Mouse (Mus musculus): Measurements from ENCODE around the gene Krt20. TPM values are rescaled to one million over a fixed set of nuclear protein-coding genes. Genes with fewer than 3 reads are reported as not detected.

The Krt20 gene
- polyA plus RNA-seq, 1 experiment from 2014 or later = 2.5 TPM

DNA sequence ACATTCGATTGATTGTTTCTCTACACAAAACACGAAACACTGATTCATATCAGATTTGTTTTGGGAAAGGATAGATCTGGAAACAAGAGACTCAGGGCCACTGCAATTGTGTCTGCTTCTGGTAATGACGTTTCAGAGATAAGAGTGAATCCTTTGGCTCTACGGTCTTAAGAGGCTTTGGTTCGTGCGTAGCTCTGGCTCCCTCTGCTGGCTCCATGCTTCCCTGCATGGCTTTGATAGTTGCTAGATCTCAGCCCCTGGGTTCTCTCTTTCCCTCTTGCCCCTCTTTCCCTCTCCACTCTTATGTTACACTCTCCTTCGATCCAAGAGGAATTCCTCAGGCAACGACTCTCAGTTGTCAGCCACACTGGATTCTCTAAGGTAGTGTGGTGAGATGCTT is 25.2 kb upstream of the Krt20 start:
- no peak overlapping the region for H3K27ac ChIP-seq (ENCODE audit: low read length)
- 11% methylated on average over 8 of the region's 8 CpGs for WGBS

DNA sequence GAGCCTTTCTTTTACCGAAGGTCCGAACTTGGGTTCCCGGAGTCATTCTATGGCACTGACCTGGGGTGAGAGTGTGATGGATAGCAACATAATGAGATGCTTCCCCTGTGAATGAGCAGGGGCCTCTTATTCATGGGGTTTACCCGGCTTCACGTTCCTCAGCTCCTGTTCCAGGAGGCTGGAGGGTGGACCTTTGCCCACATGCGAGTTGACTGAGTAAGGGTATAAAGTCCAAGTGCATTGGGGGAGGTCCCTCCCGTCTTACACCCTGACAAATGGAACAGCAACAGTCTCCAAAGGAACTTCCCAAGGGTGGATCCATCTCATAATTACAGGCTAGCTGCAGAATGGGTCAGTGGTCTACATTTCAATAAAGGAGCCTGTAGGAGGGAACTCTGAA is 23.8 kb upstream of the Krt20 start:
- no peak for ATAC-seq (replicated peaks; ENCODE audit: extremely low read depth, insufficient read depth, low FRiP score)
- H3K27me3 ChIP-seq (ENCODE audit: control insufficient read depth, insufficient read depth, low read length) = peaks cover 4% of the 10 kb centered on the region; the same call in 1 of the 2 replicates
- WGBS = 64% methylated on average over 7 of the region's 7 CpGs

More for the DNA sequence above, 25.2 kb upstream of the Krt20 start:
- peaks cover 4% of the 10 kb centered on the region; the same call in 1 of the 2 replicates for H3K27me3 ChIP-seq (ENCODE audit: control insufficient read depth, insufficient read depth, low read length)
- no peaks in the 10 kb centered on the region for H3K4me1 ChIP-seq (ENCODE audit: control insufficient read depth, insufficient read depth, low read length)
- no peaks in the 10 kb centered on the region for H3K36me3 ChIP-seq (ENCODE audit: control insufficient read depth, insufficient read depth)
- ATAC-seq (replicated peaks; ENCODE audit: extremely low read depth, insufficient read depth, low FRiP score) = no peak
- no peak overlapping the region for H3K9ac ChIP-seq (ENCODE audit: low read length)
- no peaks in the 10 kb centered on the region for H3K9me3 ChIP-seq (replicated peaks; ENCODE audit: control insufficient read depth, low read length)
- H3K4me2 ChIP-seq (ENCODE audit: low read depth, low read length) = no peak overlapping the region
- no peak overlapping the region for H3K4me3 ChIP-seq (ENCODE audit: low read length)

DNA sequence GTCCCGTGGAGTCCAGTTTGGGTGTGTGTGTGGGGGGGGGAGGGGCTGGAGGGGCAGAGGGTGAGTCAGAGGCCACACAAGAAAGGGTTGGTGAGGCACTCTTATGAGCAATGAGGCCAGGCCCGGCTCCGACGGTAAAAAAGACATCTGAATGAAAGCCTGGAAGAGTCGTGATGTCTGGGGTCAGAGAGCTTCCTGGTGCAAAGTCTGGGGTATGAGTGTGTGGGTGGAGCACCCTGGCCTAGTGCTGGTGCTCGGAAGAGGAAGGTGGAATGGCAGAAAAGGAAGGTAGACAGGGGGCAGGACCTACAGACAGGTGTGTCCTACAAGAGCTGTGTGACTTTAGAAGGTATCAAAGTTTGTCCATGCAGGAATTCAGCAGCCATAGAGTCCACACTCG is 20.9 kb upstream of the Krt20 start:
- Histone ChIP-seq H3K36me3 (ENCODE audit: control insufficient read depth, insufficient read depth) (no peaks in the 10 kb centered on the region), H3K4me2 (ENCODE audit: low read depth, low read length) (no peak overlapping the region), H3K27ac (ENCODE audit: low read length) (no peak overlapping the region), H3K4me1 (ENCODE audit: control insufficient read depth, insufficient read depth, low read length) (no peaks in the 10 kb centered on the region), H3K9ac (ENCODE audit: low read length) (no peak overlapping the region), H3K4me3 (ENCODE audit: low read length) (no peak overlapping the region), H3K9me3 (replicated peaks; ENCODE audit: control insufficient read depth, low read length) (no peaks in the 10 kb centered on the region), H3K27me3 (ENCODE audit: control insufficient read depth, insufficient read depth, low read length) (peaks cover 4% of the 10 kb centered on the region; the same call in 1 of the 2 replicates)
- no peak for ATAC-seq (replicated peaks; ENCODE audit: extremely low read depth, insufficient read depth, low FRiP score)
- 57% methylated on average over 7 of the region's 7 CpGs for WGBS

More for the DNA sequence above, 23.8 kb upstream of the Krt20 start:
- no peak overlapping the region for H3K9ac ChIP-seq (ENCODE audit: low read length)
- no peaks in the 10 kb centered on the region for H3K36me3 ChIP-seq (ENCODE audit: control insufficient read depth, insufficient read depth)
- no peak overlapping the region for H3K4me3 ChIP-seq (ENCODE audit: low read length)
- H3K27ac ChIP-seq (ENCODE audit: low read length) = no peak overlapping the region
- H3K4me2 ChIP-seq (ENCODE audit: low read depth, low read length) = no peak overlapping the region
- H3K9me3 ChIP-seq (replicated peaks; ENCODE audit: control insufficient read depth, low read length) = no peaks in the 10 kb centered on the region
- no peaks in the 10 kb centered on the region for H3K4me1 ChIP-seq (ENCODE audit: control insufficient read depth, insufficient read depth, low read length)

DNA sequence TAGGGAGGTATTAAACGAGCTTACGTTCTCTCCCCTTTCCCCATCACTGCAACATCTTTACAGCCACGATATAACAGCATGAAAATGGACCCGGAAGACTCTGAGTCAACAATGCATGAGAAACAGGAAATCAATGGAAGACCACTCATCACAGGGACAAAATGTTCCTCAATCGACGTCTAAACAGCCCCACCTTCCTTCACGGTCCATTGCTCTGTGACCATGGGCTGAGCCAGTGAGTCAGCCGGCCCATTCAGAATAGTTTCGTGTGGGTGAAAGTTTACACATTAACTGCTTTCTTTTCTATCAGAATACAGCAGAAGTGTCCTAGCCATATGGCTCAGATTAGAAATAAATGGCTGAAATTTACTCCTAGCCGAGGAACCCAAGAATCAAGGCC is 16.8 kb upstream of the Krt20 start:
- no peak for ATAC-seq (replicated peaks; ENCODE audit: extremely low read depth, insufficient read depth, low FRiP score)

DNA sequence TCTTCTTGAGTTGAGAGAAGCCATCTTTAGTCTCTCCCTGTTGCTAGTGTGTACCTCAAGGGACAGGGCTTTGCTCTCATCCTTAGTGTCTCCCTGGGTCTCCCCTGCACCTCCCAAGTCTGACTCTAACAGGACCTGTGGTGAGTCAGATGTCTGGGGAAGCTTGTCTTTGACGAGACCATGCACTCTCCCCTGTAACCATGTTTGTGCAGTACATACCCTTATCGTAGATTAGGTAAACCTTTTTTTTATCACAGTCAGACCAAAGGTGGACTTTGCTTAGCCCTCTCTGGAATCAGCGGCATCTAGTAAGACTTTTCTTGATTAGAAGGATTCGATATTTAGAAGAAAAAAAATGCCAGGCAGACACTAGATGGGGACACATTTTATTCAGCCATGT is 16.1 kb upstream of the Krt20 start:
- no peaks in the 10 kb centered on the region for H3K9me3 ChIP-seq (replicated peaks; ENCODE audit: control insufficient read depth, low read length)
- no peak overlapping the region for H3K27ac ChIP-seq (ENCODE audit: low read length)
- no peak for ATAC-seq (replicated peaks; ENCODE audit: extremely low read depth, insufficient read depth, low FRiP score)
- no peaks in the 10 kb centered on the region for H3K36me3 ChIP-seq (ENCODE audit: control insufficient read depth, insufficient read depth)
- WGBS = 69% methylated on average over 4 of the region's 4 CpGs
- no peak overlapping the region for H3K4me2 ChIP-seq (ENCODE audit: low read depth, low read length)
- no peak overlapping the region for H3K9ac ChIP-seq (ENCODE audit: low read length)
- H3K4me3 ChIP-seq (ENCODE audit: low read length) = no peak overlapping the region
- H3K4me1 ChIP-seq (ENCODE audit: control insufficient read depth, insufficient read depth, low read length) = no peaks in the 10 kb centered on the region
- H3K27me3 ChIP-seq (ENCODE audit: control insufficient read depth, insufficient read depth, low read length) = no peaks in the 10 kb centered on the region

More for the DNA sequence above, 16.8 kb upstream of the Krt20 start:
- WGBS = 78% methylated on average over 10 of the region's 10 CpGs
- Histone ChIP-seq H3K27me3 (ENCODE audit: control insufficient read depth, insufficient read depth, low read length) (no peaks in the 10 kb centered on the region), H3K4me3 (ENCODE audit: low read length) (no peak overlapping the region), H3K27ac (ENCODE audit: low read length) (no peak overlapping the region), H3K36me3 (ENCODE audit: control insufficient read depth, insufficient read depth) (no peaks in the 10 kb centered on the region), H3K4me2 (ENCODE audit: low read depth, low read length) (no peak overlapping the region), H3K9me3 (replicated peaks; ENCODE audit: control insufficient read depth, low read length) (no peaks in the 10 kb centered on the region), H3K9ac (ENCODE audit: low read length) (no peak overlapping the region), H3K4me1 (ENCODE audit: control insufficient read depth, insufficient read depth, low read length) (no peaks in the 10 kb centered on the region)

DNA sequence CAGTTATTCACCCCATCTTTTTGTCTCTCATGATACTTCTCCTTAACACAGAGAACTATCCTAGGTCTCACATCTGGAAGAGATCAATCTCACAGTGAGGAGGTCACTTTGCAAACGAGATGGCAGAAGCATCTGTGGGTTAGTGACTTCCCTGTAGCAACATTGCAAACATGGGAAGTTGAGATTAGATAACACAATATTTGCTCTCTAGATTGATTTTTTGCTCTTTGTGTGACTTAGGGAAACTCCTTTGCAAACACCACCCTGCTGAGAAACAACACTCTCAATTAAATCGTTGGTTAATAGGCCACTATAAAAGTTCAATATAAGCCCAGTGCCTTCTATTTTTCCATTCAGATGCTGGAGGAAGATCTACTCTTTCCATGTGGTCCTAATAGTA is 10.8 kb upstream of the Krt20 start:
- no peak for ATAC-seq (replicated peaks; ENCODE audit: extremely low read depth, insufficient read depth, low FRiP score)
- H3K4me3 ChIP-seq (ENCODE audit: low read length) = no peak overlapping the region
- H3K9me3 ChIP-seq (replicated peaks; ENCODE audit: control insufficient read depth, low read length) = no peaks in the 10 kb centered on the region
- H3K27ac ChIP-seq (ENCODE audit: low read length) = no peak overlapping the region
- WGBS = 40% methylated on average over 2 of the region's 2 CpGs
- H3K27me3 ChIP-seq (ENCODE audit: control insufficient read depth, insufficient read depth, low read length) = no peaks in the 10 kb centered on the region
- no peaks in the 10 kb centered on the region for H3K36me3 ChIP-seq (ENCODE audit: control insufficient read depth, insufficient read depth)
- no peak overlapping the region for H3K4me2 ChIP-seq (ENCODE audit: low read depth, low read length)
- no peak overlapping the region for H3K9ac ChIP-seq (ENCODE audit: low read length)
- no peaks in the 10 kb centered on the region for H3K4me1 ChIP-seq (ENCODE audit: control insufficient read depth, insufficient read depth, low read length)

DNA sequence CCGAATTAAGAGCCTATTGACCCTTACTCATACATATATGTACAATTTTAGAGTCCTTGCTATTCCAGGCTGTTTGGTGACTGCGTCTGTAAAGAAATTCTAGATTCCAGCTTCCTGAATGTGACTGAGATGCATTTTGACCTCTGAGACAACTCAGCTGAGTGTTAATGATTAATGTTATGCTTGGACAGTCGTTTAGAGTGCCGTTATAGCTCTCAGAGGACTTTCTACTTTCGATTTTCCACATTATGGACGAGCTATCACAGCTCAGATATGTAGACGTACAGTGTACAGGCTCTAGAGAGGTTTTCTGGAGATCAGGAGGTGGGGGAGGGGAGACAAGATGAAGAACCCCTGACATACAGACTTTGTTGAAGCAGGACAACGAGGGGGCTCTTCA is 3.3 kb upstream of the Krt20 start:
- WGBS = 52% methylated on average over 8 of the region's 8 CpGs
- no peak for ATAC-seq (replicated peaks; ENCODE audit: extremely low read depth, insufficient read depth, low FRiP score)
- H3K27me3 ChIP-seq (ENCODE audit: control insufficient read depth, insufficient read depth, low read length) = no peaks in the 10 kb centered on the region
- H3K27ac ChIP-seq (ENCODE audit: low read length) = no peak overlapping the region
- no peak overlapping the region for H3K4me2 ChIP-seq (ENCODE audit: low read depth, low read length)
- H3K36me3 ChIP-seq (ENCODE audit: control insufficient read depth, insufficient read depth) = no peaks in the 10 kb centered on the region
- H3K4me1 ChIP-seq (ENCODE audit: control insufficient read depth, insufficient read depth, low read length) = peaks cover 4% of the 10 kb centered on the region; the same call in 1 of the 2 replicates
- no peak overlapping the region for H3K4me3 ChIP-seq (ENCODE audit: low read length)
- H3K9ac ChIP-seq (ENCODE audit: low read length) = no peak overlapping the region
- no peaks in the 10 kb centered on the region for H3K9me3 ChIP-seq (replicated peaks; ENCODE audit: control insufficient read depth, low read length)

DNA sequence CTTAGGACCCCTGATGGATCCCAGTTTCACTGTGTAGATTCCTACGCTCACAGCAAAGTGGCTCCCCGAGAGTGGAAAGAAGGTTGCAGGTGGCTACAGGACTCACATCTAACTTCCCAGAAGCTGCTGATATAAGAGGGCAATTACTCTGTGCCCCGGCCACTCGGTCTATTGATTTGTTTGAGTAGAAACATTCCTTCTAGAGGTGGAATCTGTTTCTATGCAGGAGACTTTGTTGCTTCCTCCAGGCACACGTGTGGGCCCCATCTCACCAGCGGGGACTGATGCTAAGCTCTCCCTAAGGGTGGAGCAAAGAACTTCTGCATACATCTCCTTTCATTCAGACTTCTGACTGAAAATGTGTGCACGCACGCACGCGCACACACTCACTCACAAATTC is 1.5 kb upstream of the Krt20 start:
- H3K27me3 ChIP-seq (ENCODE audit: control insufficient read depth, insufficient read depth, low read length) = no peaks in the 10 kb centered on the region
- H3K9me3 ChIP-seq (replicated peaks; ENCODE audit: control insufficient read depth, low read length) = no peaks in the 10 kb centered on the region
- ATAC-seq (replicated peaks; ENCODE audit: extremely low read depth, insufficient read depth, low FRiP score) = no peak
- no peak overlapping the region for H3K4me2 ChIP-seq (ENCODE audit: low read depth, low read length)
- no peak overlapping the region for H3K4me3 ChIP-seq (ENCODE audit: low read length)
- no peak overlapping the region for H3K9ac ChIP-seq (ENCODE audit: low read length)
- peaks cover 4% of the 10 kb centered on the region; the same call in 1 of the 2 replicates for H3K4me1 ChIP-seq (ENCODE audit: control insufficient read depth, insufficient read depth, low read length)
- 66% methylated on average over 10 of the region's 10 CpGs for WGBS
- no peak overlapping the region for H3K27ac ChIP-seq (ENCODE audit: low read length)
- no peaks in the 10 kb centered on the region for H3K36me3 ChIP-seq (ENCODE audit: control insufficient read depth, insufficient read depth)

DNA sequence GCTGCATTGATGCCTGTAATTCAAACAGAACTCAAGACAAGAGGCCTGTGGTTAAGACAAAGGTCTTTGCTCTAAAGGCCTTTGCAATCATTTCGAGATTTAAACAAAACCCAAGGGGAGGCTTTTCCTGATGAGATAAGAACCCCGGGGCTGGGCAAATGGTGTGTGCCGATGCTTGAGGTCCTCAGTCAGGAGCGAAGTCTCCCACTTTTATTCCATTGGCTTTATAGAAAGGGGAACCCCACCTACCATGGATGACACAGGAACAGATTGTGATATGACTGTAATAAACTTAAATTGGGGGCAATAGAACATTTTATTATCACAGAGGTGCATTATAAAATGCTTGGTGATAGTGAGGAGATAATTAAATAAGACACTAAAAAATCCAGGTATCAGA is 1.3 kb downstream of the Krt20 start:
- Histone ChIP-seq H3K36me3 (ENCODE audit: control insufficient read depth, insufficient read depth) (no peaks in the 10 kb centered on the region), H3K4me2 (ENCODE audit: low read depth, low read length) (no peak overlapping the region), H3K9ac (ENCODE audit: low read length) (no peak overlapping the region), H3K9me3 (replicated peaks; ENCODE audit: control insufficient read depth, low read length) (no peaks in the 10 kb centered on the region), H3K27me3 (ENCODE audit: control insufficient read depth, insufficient read depth, low read length) (no peaks in the 10 kb centered on the region), H3K27ac (ENCODE audit: low read length) (no peak overlapping the region), H3K4me3 (ENCODE audit: low read length) (no peak overlapping the region), H3K4me1 (ENCODE audit: control insufficient read depth, insufficient read depth, low read length) (peaks cover 4% of the 10 kb centered on the region; the same call in 1 of the 2 replicates)
- 53% methylated on average over 4 of the region's 4 CpGs for WGBS
- ATAC-seq (replicated peaks; ENCODE audit: extremely low read depth, insufficient read depth, low FRiP score) = no peak

DNA sequence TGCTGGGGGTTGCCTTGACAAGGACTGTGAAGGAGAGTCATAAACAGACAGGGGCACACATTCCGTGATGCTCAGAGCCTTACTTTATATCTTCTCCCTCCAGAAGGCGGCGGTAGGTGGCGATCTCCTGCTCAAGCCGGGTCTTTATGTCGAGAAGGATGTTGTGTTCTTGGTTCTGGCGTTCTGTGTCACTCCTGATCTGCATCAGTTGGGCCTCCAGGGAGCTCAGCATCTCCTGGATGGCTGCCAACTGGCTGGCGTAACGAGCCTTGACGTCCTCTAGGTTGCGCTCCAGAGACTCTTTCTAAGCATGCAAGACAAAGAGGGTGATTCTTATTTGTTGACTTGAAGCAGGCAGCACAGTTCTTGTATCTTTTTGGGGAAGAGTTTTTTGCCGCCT is 7.3 kb downstream of the Krt20 start:
- Histone ChIP-seq H3K27ac (ENCODE audit: low read length) (no peak overlapping the region), H3K4me3 (ENCODE audit: low read length) (no peak overlapping the region), H3K4me2 (ENCODE audit: low read depth, low read length) (no peak overlapping the region), H3K4me1 (ENCODE audit: control insufficient read depth, insufficient read depth, low read length) (no peaks in the 10 kb centered on the region), H3K9ac (ENCODE audit: low read length) (no peak overlapping the region), H3K9me3 (replicated peaks; ENCODE audit: control insufficient read depth, low read length) (no peaks in the 10 kb centered on the region), H3K27me3 (ENCODE audit: control insufficient read depth, insufficient read depth, low read length) (no peaks in the 10 kb centered on the region), H3K36me3 (ENCODE audit: control insufficient read depth, insufficient read depth) (no peaks in the 10 kb centered on the region)
- WGBS = 49% methylated on average over 12 of the region's 12 CpGs
- ATAC-seq (replicated peaks; ENCODE audit: extremely low read depth, insufficient read depth, low FRiP score) = no peak
